Mouse (Mus musculus) ES-E14 (cell line): ENCODE measurements at regions not wholly inside any gene's neighbourhood (a gene's known extent, or its start where the extent isn't known, plus 50 kb on each side); places are given as distances from the start of the nearest gene placed in this dataset.

ENCODE experiments used
- CHD2 ChIP-seq: IDR thresholded peaks from 2 replicates; pipeline ENCODE4 v1.6.1; 2014; ENCODE audit warnings: mild to moderate bottlenecking, low read depth, low read length, inconsistent platforms
- ZC3H11A ChIP-seq: IDR thresholded peaks from 2 replicates; pipeline ENCODE4 v1.6.1; 2012; ENCODE audit warnings: low read depth, mild to moderate bottlenecking, inconsistent platforms, low read length, borderline replicate concordance

- TF ChIP-seq CHD2, result no peak
- no peak for TF ChIP-seq ZC3H11A
Measured at GRCm38 (mm10) chr11:111743356-111743755, 677.4 kb downstream of the Kcnj2 start.
